Mouse (Mus musculus): ENCODE results near the gene Prpsap1. TPM values are rescaled to one million over a fixed set of nuclear protein-coding genes. Genes with fewer than 3 reads are reported as not detected.
"Not testable (repeated sequence)": the region's sequence is repeated elsewhere in the genome, so short reads cannot be mapped to it uniquely, and the experiment has no call there.

Prpsap1 gene
- total RNA-seq, 2 experiments from 2014 or later: 43.3 to 49.6 TPM

GRCm38 (mm10) chr11:116518482-116518881, 24.5 kb upstream of the Prpsap1 start:
- no peak for DNase-seq (ENCODE audit: low spot score in 2 of 2)

GRCm38 (mm10) chr11:116515330-116516020, 21.5 kb upstream of the Prpsap1 start:
- DNase-seq (ENCODE audit: low spot score in 2 of 2): no peak

- no peak for DNase-seq (ENCODE audit: low spot score in 2 of 2)
Observed at GRCm38 (mm10) chr11:116513531-116514038, 19.6 kb upstream of the Prpsap1 start.

- DNase-seq (ENCODE audit: low spot score in 2 of 2): no peak
Observed at GRCm38 (mm10) chr11:116512987-116513386, 19.0 kb upstream of the Prpsap1 start.

GRCm38 (mm10) chr11:116512154-116512553, 18.2 kb upstream of the Prpsap1 start:
- no peak for DNase-seq (ENCODE audit: low spot score in 2 of 2)

GRCm38 (mm10) chr11:116511301-116511868, 17.4 kb upstream of the Prpsap1 start:
- DNase-seq (ENCODE audit: low spot score in 2 of 2): no peak

GRCm38 (mm10) chr11:116508689-116509088, 14.7 kb upstream of the Prpsap1 start:
- no peak for DNase-seq (ENCODE audit: low spot score in 2 of 2)

- no peak for DNase-seq (ENCODE audit: low spot score in 2 of 2)
Observed at GRCm38 (mm10) chr11:116506151-116506875, 12.3 kb upstream of the Prpsap1 start.

GRCm38 (mm10) chr11:116505573-116505972, 11.6 kb upstream of the Prpsap1 start:
- DNase-seq (ENCODE audit: low spot score in 2 of 2): no peak

- no peak for DNase-seq (ENCODE audit: low spot score in 2 of 2)
Observed at GRCm38 (mm10) chr11:116504516-116504915, 10.5 kb upstream of the Prpsap1 start.

GRCm38 (mm10) chr11:116501005-116501746, 7.2 kb upstream of the Prpsap1 start:
- DNase-seq (ENCODE audit: low spot score in 2 of 2): peak in 1 of 2 experiments; percentile 23

GRCm38 (mm10) chr11:116499018-116499417, 5.0 kb upstream of the Prpsap1 start:
- DNase-seq (ENCODE audit: low spot score in 2 of 2): no peak

GRCm38 (mm10) chr11:116498596-116498995, 4.6 kb upstream of the Prpsap1 start:
- DNase-seq (ENCODE audit: low spot score in 2 of 2): no peak

GRCm38 (mm10) chr11:116497313-116497712, 3.3 kb upstream of the Prpsap1 start:
- no peak for DNase-seq (ENCODE audit: low spot score in 2 of 2)

- DNase-seq (ENCODE audit: low spot score in 2 of 2): peak; percentile 41 to 75
Observed at GRCm38 (mm10) chr11:116494474-116495174, 622 bp upstream of the Prpsap1 start.

- no peak for DNase-seq (ENCODE audit: low spot score in 2 of 2)
Observed at GRCm38 (mm10) chr11:116493191-116493590, 811 bp downstream of the Prpsap1 start.

- DNase-seq (ENCODE audit: low spot score in 2 of 2): not testable (repeated sequence)
Observed at GRCm38 (mm10) chr11:116492507-116492906, 1.5 kb downstream of the Prpsap1 start.

- DNase-seq (ENCODE audit: low spot score in 2 of 2): no peak
Observed at GRCm38 (mm10) chr11:116491338-116491737, 2.7 kb downstream of the Prpsap1 start.

- peak; percentile 84 to 91 for DNase-seq (ENCODE audit: low spot score in 2 of 2)
Observed at GRCm38 (mm10) chr11:116490232-116491107, 3.5 kb downstream of the Prpsap1 start.

Data from gastrocnemius, postnatal 4 days (tissue).